Mouse (Mus musculus) lung, adult 2 months (tissue): Measurements from ENCODE around the gene Jade2. TPM values are rescaled to one million over a fixed set of nuclear protein-coding genes. Genes with fewer than 3 reads are reported as not detected.

Source experiments
- DNase-seq: peaks from one replicate; pipeline ENCODE4 v3.0.0; 2022
- H3K4me1 ChIP-seq: fragments of 200-500 bp; 2 replicates; pipeline ENCODE4 v1.6.1; 2011; ENCODE audit warnings: low read length; ENCODE audit not compliant: control insufficient read depth, insufficient read depth
- H3K4me3 ChIP-seq: fragments of 200-500 bp; replicated peaks from 2 replicates; pipeline ENCODE3; 2011; ENCODE audit warnings: low read depth, mild to moderate bottlenecking, control low read depth, low read length; ENCODE audit errors: extremely low read depth
- CTCF ChIP-seq: fragments of 200-500 bp; IDR thresholded peaks from 2 replicates; pipeline ENCODE4 v1.5.1; 2011; ENCODE audit warnings: mild to moderate bottlenecking, low read length, control low read depth; ENCODE audit not compliant: insufficient read depth
- POLR2A ChIP-seq: fragments of 200-500 bp; IDR thresholded peaks from 2 replicates; pipeline ENCODE4 v1.6.1; 2011; ENCODE audit warnings: low read depth, mild to moderate bottlenecking, control low read depth, low read length, borderline replicate concordance; ENCODE audit errors: extremely low read depth
- WGBS: fragments of 180-500 bp; shearing (Covaris S2); methylation state at CpG from one replicate; pipeline ENCODE4 v1.1.7; 2018; 5-methylcytosine and 5-hydroxymethylcytosine counted together
- polyA plus RNA-seq: library from polyadenylated mRNA; depleted of rRNA; stranded (reverse); fragments of >200 nt; gene quantifications from 2 replicates; pipeline ENCODE4 v1.2.3, GENCODE M21; 2012

Jade2 gene
- polyA plus RNA-seq, 1 experiment = 23.6 TPM

DNA sequence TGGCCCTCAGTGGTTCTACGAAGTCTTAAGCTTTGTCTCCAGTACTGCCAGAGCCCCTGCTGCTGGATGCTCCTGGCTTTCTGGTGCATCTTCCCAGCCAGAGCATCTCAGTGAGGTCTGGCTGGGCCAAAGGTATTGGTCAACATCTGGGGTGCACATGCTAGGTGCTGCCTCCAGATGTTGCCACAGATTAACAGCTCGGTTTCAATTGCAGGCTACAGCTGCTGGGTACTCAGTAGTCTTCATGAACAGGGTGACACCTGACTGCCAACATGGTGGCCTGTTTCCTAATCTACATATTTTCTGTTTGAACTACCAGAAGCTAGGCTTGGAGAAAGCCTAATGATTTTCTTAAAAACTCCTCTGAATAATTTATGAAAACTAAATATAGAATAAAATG is 18.3 kb downstream of the Jade2 start:
- DNase-seq = no peak
- TF ChIP-seq POLR2A = no peak
- no peak for TF ChIP-seq CTCF
- Histone ChIP-seq H3K4me3 (no peak overlapping the region), H3K4me1 (no peaks in the 10 kb centered on the region)
- 72% methylated on average over 2 of the region's 2 CpGs for WGBS

DNA sequence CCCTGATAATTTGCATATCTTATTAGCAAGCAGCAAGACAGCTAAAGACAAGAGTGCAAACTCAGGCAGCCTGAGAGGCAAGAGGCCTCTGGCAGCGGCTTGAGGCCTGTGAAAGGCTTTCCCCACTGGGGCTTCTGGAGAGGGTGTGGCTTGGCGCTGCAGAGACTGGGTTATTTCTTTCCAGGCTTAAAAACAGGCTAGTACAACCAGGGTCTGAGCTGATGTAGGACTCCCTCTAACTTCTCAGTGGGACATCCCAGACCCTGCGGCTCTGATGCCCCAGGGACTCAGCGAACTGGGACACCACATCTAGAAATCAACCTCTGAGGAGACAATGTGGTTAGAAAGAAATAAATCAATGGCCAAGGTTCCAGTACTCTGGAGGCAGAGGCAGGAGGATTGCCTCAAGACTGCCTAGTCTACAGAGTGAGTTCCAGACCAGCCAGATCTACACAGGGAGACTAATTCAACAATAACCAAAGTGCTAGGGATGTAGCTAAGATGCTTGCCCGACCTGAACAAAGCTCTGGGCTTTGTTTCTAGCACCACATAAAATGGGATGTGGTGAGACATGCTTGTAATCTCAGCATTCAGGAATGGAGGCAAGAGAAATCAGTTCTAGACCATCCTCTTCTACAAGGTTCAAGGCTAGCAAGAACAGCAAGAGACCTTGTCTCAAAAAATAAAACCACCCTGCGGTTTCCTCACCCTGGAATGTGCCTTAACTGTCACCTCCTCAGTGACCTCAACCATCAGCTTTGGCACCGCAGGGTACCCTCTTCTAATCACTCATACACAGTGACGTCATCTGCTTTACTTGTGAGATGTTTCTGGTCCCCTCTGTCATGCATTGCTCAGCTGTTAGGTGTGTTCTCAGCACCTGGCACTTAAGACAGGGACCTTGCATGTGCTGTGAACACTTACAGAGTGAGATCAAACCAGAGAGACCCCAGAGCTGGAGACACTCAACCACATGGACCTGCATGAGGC is 20.0 kb downstream of the Jade2 start:
- WGBS = 73% methylated on average over 8 of the region's 8 CpGs
- DNase-seq = no peak

DNA sequence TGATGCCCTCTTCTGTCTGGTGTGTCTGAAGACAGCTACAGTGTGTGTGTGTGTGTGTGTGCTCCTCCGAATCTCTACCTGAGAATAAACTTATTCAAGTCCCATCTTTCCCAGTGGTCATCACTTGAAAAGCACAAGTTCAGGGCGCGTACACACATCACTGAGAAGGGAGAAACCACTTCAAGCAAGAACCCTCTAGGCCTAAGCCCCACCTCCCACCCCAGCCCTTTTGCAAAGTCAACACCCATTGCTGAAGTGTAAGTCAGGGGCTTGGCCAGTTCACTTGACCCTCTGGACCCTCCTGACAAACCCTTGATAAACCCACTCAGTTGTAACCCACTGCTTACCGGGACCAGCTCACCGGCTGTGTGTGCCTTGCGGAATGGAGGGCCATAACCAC is 20.9 kb downstream of the Jade2 start:
- TF ChIP-seq CTCF (no peak), POLR2A (no peak)
- no peak for DNase-seq
- 80% methylated on average over 6 of the region's 6 CpGs for WGBS
- Histone ChIP-seq H3K4me1 (peaks cover 10% of the 10 kb centered on the region), H3K4me3 (no peak overlapping the region)

More for the DNA sequence above, 20.0 kb downstream of the Jade2 start:
- Histone ChIP-seq H3K4me3 (no peak overlapping the region), H3K4me1 (peaks cover 9% of the 10 kb centered on the region)
- TF ChIP-seq POLR2A (no peak), CTCF (no peak)

DNA sequence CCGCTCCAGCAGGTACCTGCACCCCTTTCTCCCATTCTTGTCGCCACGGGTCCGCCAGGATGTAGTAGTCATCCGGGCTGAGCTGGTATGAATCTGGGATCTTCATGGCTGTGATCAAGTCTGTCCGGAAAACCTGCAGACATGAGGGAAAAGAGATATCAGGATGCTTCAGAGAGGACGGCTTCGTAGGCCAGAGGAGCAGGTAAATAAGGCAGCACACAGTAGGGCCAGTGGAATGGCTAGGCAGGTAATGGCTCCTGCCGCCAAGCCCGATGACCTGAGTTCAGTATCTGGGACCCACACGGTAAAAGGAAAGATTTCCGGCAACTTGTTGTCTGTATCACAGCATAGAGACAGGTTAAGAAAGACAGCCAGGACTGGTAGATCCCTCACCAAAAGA is 21.9 kb downstream of the Jade2 start:
- 94% methylated on average over 12 of the region's 12 CpGs for WGBS
- H3K4me3 ChIP-seq = no peak overlapping the region
- DNase-seq = no peak
- no peak for TF ChIP-seq CTCF
- no peak for TF ChIP-seq POLR2A
- H3K4me1 ChIP-seq = peaks cover 10% of the 10 kb centered on the region

DNA sequence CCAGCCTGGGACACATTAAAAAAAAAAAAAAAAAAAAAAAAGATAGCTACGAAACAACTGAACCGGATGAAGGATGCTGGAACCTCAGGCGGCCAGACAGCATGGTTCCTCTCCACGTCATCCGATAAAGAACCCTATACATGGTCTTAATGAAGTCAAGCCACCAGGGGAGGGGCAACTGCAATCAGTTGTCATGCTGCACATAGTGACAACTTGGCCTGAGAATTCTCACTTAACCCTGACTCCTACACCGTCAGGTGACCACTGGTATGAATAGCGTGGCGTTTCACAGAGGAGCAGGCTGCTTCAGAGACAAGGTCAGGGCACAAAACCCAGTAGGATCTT is 23.4 kb downstream of the Jade2 start:
- no peak for DNase-seq
- WGBS = 90% methylated on average over 8 of the region's 8 CpGs
- peaks cover 10% of the 10 kb centered on the region for H3K4me1 ChIP-seq
- TF ChIP-seq POLR2A = no peak
- TF ChIP-seq CTCF = no peak
- no peak overlapping the region for H3K4me3 ChIP-seq

DNA sequence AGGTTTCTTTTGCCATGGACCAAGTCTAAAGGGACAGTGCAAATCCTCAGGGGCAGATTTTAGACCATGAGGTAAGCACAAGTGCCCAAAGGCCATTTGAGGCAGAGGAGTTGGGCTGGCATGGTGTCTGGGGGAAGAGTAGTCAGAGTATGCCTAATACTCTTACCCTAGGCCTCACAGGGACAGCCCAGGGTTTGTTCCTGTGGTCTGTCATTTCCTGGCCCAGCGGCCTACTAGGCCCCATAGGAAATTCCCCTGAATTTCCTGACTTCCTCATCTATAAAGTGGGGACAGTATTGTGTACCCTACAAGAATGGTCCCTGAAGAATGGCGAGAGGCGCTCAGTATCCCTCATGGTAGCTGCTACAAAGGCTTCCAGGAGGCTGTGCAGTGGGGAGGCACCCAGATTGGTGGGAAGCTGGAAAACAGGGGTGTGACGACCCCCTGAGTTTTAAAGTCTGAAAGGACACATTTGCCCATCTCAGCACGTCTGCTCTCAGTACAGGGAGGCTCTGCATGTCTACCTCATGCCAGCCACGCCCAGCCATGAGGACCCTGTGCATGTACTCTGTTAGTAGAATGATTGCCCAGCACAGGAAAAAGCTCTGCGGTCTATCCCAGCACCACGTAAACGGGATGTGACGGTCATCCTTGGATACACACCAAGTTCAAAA is 23.9 kb downstream of the Jade2 start:
- no peak overlapping the region for H3K4me3 ChIP-seq
- no peak for DNase-seq
- peaks cover 10% of the 10 kb centered on the region for H3K4me1 ChIP-seq
- TF ChIP-seq CTCF = no peak
- 67% methylated on average over 10 of the region's 10 CpGs for WGBS

DNA sequence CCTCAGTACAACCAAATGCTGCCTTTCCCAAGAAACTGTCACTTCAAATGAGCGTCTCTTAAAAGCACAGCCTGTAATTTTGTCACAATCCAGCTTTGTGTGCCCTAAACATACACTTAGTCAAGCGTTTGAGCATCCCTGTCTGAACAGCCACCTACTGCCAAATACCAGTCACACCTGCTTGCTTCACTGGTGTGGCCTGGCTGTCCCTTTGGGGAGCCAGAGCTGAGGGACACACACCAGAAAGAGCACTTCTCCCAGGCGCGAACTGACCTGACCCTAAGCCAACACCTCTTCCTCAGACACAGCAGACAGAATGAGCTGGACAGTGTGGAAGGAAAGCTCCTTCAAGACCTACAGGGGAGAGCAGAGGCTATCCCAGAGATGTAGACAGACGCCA is 24.5 kb downstream of the Jade2 start:
- H3K4me1 ChIP-seq = peaks cover 10% of the 10 kb centered on the region
- no peak for DNase-seq
- 82% methylated on average over 5 of the region's 5 CpGs for WGBS
- TF ChIP-seq CTCF (no peak), POLR2A (no peak)
- H3K4me3 ChIP-seq = no peak overlapping the region

DNA sequence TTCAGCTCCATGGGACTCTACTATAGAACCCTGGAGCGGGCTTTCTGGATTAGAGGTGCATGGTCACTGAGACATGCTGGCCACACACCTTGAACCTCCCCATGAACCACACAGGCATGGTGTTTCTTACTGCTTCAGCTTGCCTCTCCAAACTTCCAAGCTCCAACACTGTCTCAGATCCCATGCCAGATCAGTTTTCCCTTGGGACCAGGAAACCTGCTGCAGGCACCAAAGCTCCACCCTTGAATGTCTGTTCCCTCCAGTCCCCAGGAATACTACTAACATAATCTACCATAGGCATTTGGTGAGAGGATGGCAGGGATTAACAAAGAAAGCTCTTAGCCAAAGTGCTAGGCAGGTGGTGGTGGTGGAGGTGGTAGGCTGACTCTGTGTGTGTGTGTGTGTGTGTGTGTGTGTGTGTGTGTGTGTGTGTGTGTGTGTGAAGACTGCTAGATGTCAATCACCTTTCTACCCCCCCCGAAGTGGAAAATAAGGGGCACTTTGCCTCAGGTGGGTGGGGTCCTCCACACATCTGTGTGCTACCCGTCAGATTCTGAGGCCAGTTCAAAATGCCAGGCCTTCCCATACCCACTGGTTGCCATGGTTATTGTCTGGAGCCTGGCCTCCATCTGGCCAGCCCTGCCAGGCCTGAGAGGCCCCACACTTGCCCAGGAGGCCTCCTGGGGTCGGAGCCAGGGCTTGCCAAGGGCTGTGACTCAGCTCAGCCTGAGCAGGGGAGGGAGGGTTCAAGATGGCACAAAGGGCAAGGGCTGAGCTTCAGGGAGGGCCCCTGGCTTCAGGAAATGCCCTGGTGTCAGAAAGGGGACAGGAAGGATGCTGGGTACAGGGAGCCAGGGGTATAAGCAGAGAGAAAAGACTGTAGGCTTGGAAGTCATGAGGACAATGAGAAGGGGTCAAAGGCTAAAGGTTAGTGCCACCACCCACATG is 25.2 kb downstream of the Jade2 start:
- Histone ChIP-seq H3K4me3 (no peak overlapping the region), H3K4me1 (peaks cover 10% of the 10 kb centered on the region)
- 63% methylated on average over 4 of the region's 4 CpGs for WGBS
- DNase-seq = no peak
- TF ChIP-seq POLR2A (no peak), CTCF (no peak)

DNA sequence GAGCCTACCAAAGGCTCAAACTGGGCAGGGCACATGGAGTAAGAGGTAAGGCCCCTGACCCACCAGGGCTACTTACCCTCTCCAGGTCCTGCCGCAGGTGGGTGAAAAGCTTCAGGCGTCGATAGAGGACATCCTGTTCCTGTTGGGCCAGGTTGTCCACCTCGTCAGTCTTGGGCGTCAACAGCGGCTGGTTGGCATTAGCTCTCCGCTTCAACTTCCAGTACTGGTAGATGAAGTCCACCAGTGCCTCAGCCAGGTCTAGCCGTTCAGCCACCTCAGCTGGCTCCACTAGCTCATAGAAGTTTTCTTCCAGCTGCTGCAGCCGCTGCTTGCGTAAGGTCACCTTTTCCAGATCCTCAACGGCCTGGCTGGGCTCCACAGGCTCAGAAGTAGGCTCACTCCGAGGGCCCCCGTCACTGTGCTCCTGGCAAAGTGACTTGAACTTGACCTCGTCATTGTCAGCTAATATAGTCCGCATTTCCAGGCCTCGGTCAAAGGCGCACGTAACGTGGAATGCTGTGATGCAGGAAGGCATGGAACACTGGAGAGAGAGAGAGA is 32.5 kb downstream of the Jade2 start:
- TF ChIP-seq POLR2A = no peak
- TF ChIP-seq CTCF = no peak
- Histone ChIP-seq H3K4me3 (no peak overlapping the region), H3K4me1 (no peaks in the 10 kb centered on the region; the same call in 1 of the 2 replicates)
- no peak for DNase-seq
- 74% methylated on average over 19 of the region's 19 CpGs for WGBS
